Mouse (Mus musculus): ENCODE data around the gene Prrc2a. TPM values are rescaled to one million over a fixed set of nuclear protein-coding genes. Genes with fewer than 3 reads are reported as not detected.

Gene Prrc2a
- polyA plus RNA-seq, 1 experiment from 2014 or later = 206 TPM

GRCm38 (mm10) chr17:35156461-35157200, 8.1 kb downstream of the Prrc2a start:
- Histone ChIP-seq H3K4me3 (no peak overlapping the region), H3K9me3 (replicated peaks) (no peaks in the 10 kb centered on the region), H3K9ac (no peak overlapping the region), H3K36me3 (peaks cover 100% of the 10 kb centered on the region), H3K4me2 (replicated peaks) (no peak overlapping the region), H3K27ac (no peak overlapping the region), H3K4me1 (peaks cover 4% of the 10 kb centered on the region), H3K27me3 (no peaks in the 10 kb centered on the region)
- 91% methylated on average over 33 of the region's 33 CpGs for WGBS
- no peak for ATAC-seq (ENCODE audit: low FRiP score)

- H3K4me3 ChIP-seq = no peak overlapping the region
- no peak for ATAC-seq (ENCODE audit: low FRiP score)
- no peaks in the 10 kb centered on the region for H3K4me1 ChIP-seq
- H3K36me3 ChIP-seq = peaks cover 98% of the 10 kb centered on the region
- WGBS = 96% methylated on average over 12 of the region's 12 CpGs
- no peaks in the 10 kb centered on the region for H3K27me3 ChIP-seq
- no peak overlapping the region for H3K4me2 ChIP-seq (replicated peaks)
- H3K27ac ChIP-seq = no peak overlapping the region
- H3K9ac ChIP-seq = no peak overlapping the region
- H3K9me3 ChIP-seq (replicated peaks) = no peaks in the 10 kb centered on the region
These were observed 9.2 kb downstream of the Prrc2a start for GRCm38 (mm10) chr17:35155451-35155850.

- WGBS = 76% methylated on average over 7 of the region's 7 CpGs
- Histone ChIP-seq H3K27ac (no peak overlapping the region; the same call in 1 of the 2 replicates), H3K36me3 (peaks cover 98% of the 10 kb centered on the region), H3K27me3 (no peaks in the 10 kb centered on the region), H3K4me1 (no peaks in the 10 kb centered on the region), H3K4me3 (no peak overlapping the region), H3K9ac (no peak overlapping the region), H3K9me3 (replicated peaks) (no peaks in the 10 kb centered on the region), H3K4me2 (replicated peaks) (no peak overlapping the region)
- ATAC-seq (ENCODE audit: low FRiP score) = no peak
These were observed 10.1 kb downstream of the Prrc2a start for GRCm38 (mm10) chr17:35154616-35155015.

GRCm38 (mm10) chr17:35153931-35154330, 10.8 kb downstream of the Prrc2a start:
- Histone ChIP-seq H3K9me3 (replicated peaks) (no peaks in the 10 kb centered on the region), H3K27ac (no peak overlapping the region), H3K4me2 (replicated peaks) (no peak overlapping the region), H3K4me3 (no peak overlapping the region), H3K36me3 (peaks cover 98% of the 10 kb centered on the region), H3K4me1 (no peaks in the 10 kb centered on the region), H3K27me3 (no peaks in the 10 kb centered on the region), H3K9ac (no peak overlapping the region)
- ATAC-seq (ENCODE audit: low FRiP score) = no peak
- WGBS = 93% methylated on average over 4 of the region's 4 CpGs

- Histone ChIP-seq H3K9ac (no peak overlapping the region), H3K27me3 (no peaks in the 10 kb centered on the region), H3K27ac (no peak overlapping the region), H3K4me3 (no peak overlapping the region), H3K9me3 (replicated peaks) (no peaks in the 10 kb centered on the region), H3K4me1 (no peaks in the 10 kb centered on the region), H3K36me3 (peaks cover 98% of the 10 kb centered on the region), H3K4me2 (replicated peaks) (no peak overlapping the region)
- 92% methylated on average over 9 of the region's 9 CpGs for WGBS
- ATAC-seq (ENCODE audit: low FRiP score) = no peak
These were observed 11.6 kb downstream of the Prrc2a start for GRCm38 (mm10) chr17:35153077-35153476.

- WGBS = 98% methylated on average over 4 of the region's 4 CpGs
- no peaks in the 10 kb centered on the region for H3K4me1 ChIP-seq
- H3K36me3 ChIP-seq = peaks cover 96% of the 10 kb centered on the region
- ATAC-seq (ENCODE audit: low FRiP score) = no peak
- no peak overlapping the region for H3K27ac ChIP-seq
- H3K27me3 ChIP-seq = no peaks in the 10 kb centered on the region
- H3K4me3 ChIP-seq = no peak overlapping the region
- no peaks in the 10 kb centered on the region for H3K9me3 ChIP-seq (replicated peaks)
- H3K4me2 ChIP-seq (replicated peaks) = no peak overlapping the region
- H3K9ac ChIP-seq = no peak overlapping the region
These were observed 12.6 kb downstream of the Prrc2a start for GRCm38 (mm10) chr17:35152121-35152520.

- H3K27me3 ChIP-seq = no peaks in the 10 kb centered on the region
- H3K36me3 ChIP-seq = peaks cover 96% of the 10 kb centered on the region
- H3K4me1 ChIP-seq = no peaks in the 10 kb centered on the region
- no peak for ATAC-seq (ENCODE audit: low FRiP score)
- H3K4me2 ChIP-seq (replicated peaks) = no peak overlapping the region
- 65% methylated on average over 5 of the region's 5 CpGs for WGBS
- H3K9ac ChIP-seq = no peak overlapping the region
- no peaks in the 10 kb centered on the region for H3K9me3 ChIP-seq (replicated peaks)
- no peak overlapping the region for H3K4me3 ChIP-seq
- H3K27ac ChIP-seq = no peak overlapping the region
These were observed 16.6 kb downstream of the Prrc2a start for GRCm38 (mm10) chr17:35147922-35148639.

GRCm38 (mm10) chr17:35147348-35147747, 17.3 kb downstream of the Prrc2a start:
- Histone ChIP-seq H3K4me1 (no peaks in the 10 kb centered on the region), H3K4me3 (no peak overlapping the region), H3K27me3 (no peaks in the 10 kb centered on the region), H3K36me3 (peaks cover 96% of the 10 kb centered on the region), H3K4me2 (replicated peaks) (no peak overlapping the region), H3K9me3 (replicated peaks) (no peaks in the 10 kb centered on the region), H3K27ac (0 out of 2 replicates have a peak overlapping the region, but pooled peaks have one; percentile 30), H3K9ac (no peak overlapping the region)
- ATAC-seq (ENCODE audit: low FRiP score) = no peak
- 61% methylated on average over 3 of the region's 3 CpGs for WGBS

- H3K36me3 ChIP-seq = peaks cover 96% of the 10 kb centered on the region
These were observed 18.6 kb downstream of the Prrc2a start for GRCm38 (mm10) chr17:35146139-35146538.

GRCm38 (mm10) chr17:35141971-35142370, 22.7 kb downstream of the Prrc2a start:
- H3K9ac ChIP-seq = no peak overlapping the region
- H3K36me3 ChIP-seq = peaks cover 93% of the 10 kb centered on the region
- no peak overlapping the region for H3K4me2 ChIP-seq (replicated peaks)
- no peak overlapping the region for H3K27ac ChIP-seq
- WGBS = 92% methylated on average over 6 of the region's 6 CpGs
- H3K4me1 ChIP-seq = peaks cover 12% of the 10 kb centered on the region
- H3K27me3 ChIP-seq = no peaks in the 10 kb centered on the region
- no peaks in the 10 kb centered on the region for H3K9me3 ChIP-seq (replicated peaks)
- H3K4me3 ChIP-seq = no peak overlapping the region
- no peak for ATAC-seq (ENCODE audit: low FRiP score)

More at GRCm38 (mm10) chr17:35146139-35146538, 18.6 kb downstream of the Prrc2a start:
- H3K4me2 ChIP-seq (replicated peaks) = no peak overlapping the region
- no peaks in the 10 kb centered on the region for H3K9me3 ChIP-seq (replicated peaks)
- no peaks in the 10 kb centered on the region for H3K4me1 ChIP-seq
- ATAC-seq (ENCODE audit: low FRiP score) = no peak
- H3K27me3 ChIP-seq = no peaks in the 10 kb centered on the region
- peak overlapping the region; percentile 48; the same call in 1 of the 2 replicates for H3K27ac ChIP-seq
- no peak overlapping the region for H3K9ac ChIP-seq
- no peak overlapping the region for H3K4me3 ChIP-seq
- WGBS = 94% methylated on average over 5 of the region's 5 CpGs

GRCm38 (mm10) chr17:35140490-35140996, 24.2 kb downstream of the Prrc2a start:
- H3K4me1 ChIP-seq = peaks cover 19% of the 10 kb centered on the region
- 77% methylated on average over 16 of the region's 16 CpGs for WGBS
- peaks cover 79% of the 10 kb centered on the region for H3K36me3 ChIP-seq
- H3K9ac ChIP-seq = no peak overlapping the region
- no peak overlapping the region for H3K4me3 ChIP-seq
- no peaks in the 10 kb centered on the region for H3K9me3 ChIP-seq (replicated peaks)
- ATAC-seq (ENCODE audit: low FRiP score) = no peak
- H3K4me2 ChIP-seq (replicated peaks) = no peak overlapping the region
- no peaks in the 10 kb centered on the region for H3K27me3 ChIP-seq
- H3K27ac ChIP-seq = no peak overlapping the region

GRCm38 (mm10) chr17:35139269-35139668, 25.4 kb downstream of the Prrc2a start:
- Histone ChIP-seq H3K27ac (no peak overlapping the region), H3K9me3 (replicated peaks) (no peaks in the 10 kb centered on the region), H3K27me3 (no peaks in the 10 kb centered on the region), H3K4me3 (no peak overlapping the region), H3K4me2 (replicated peaks) (no peak overlapping the region), H3K9ac (no peak overlapping the region), H3K4me1 (peaks cover 19% of the 10 kb centered on the region), H3K36me3 (peaks cover 66% of the 10 kb centered on the region)
- no peak for ATAC-seq (ENCODE audit: low FRiP score)
- WGBS = 96% methylated on average over 3 of the region's 3 CpGs
